Mouse (Mus musculus) c-Kit-positive CD71-positive TER-119-positive erythroid progenitor cells, embryonic 14.5 days (primary cell): Measurements from ENCODE around the gene Ppp1r9a.

Source experiments
- DNase-seq: peaks from one replicate; pipeline ENCODE4 v3.0.0-alpha.2; 2013; ENCODE audit warnings: low spot score

The Ppp1r9a gene

DNA sequence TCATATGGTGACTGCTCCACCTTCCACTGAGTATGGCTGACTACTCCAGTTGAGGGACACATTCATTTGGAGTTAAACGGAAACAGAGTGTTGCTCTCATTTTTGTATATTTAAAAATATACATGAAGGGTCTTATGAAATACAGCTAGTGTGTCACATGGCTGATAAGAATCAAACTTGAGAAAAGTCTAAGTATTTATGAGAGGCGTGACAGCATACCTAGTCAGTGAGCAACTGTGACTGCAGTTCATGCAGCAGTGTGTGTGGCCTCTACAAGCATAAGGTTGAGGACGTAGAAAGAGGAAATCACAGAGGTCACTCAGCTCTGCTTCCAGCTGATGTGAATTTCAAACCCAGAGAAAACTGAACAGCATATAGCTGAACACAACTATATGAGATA is 145.3 kb downstream of the Ppp1r9a start:
- DNase-seq = no peak

DNA sequence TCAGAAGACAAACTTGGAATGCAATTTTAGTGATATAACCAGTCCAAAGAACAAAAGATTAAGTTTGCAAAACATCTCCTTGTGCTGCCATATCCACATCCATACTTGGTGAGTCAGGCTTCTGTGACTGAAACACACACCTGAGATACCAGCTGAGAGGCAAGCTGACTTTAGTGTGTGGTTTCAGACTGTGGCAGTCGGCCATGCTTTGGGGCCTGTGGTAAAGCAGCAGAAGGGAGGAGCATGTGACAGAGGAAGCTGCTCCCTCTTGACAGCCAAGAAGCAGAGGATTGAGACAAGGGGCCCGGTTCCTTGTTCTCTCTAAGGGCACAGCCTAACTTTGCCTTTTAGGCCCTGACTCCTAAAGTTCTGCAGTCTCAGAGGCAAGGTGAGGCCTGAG is 149.6 kb downstream of the Ppp1r9a start:
- DNase-seq = no peak

- DNase-seq = no peak
Observed at GRCm38 (mm10) chr6:5054446-5055095, 151.9 kb downstream of the Ppp1r9a start.

DNA sequence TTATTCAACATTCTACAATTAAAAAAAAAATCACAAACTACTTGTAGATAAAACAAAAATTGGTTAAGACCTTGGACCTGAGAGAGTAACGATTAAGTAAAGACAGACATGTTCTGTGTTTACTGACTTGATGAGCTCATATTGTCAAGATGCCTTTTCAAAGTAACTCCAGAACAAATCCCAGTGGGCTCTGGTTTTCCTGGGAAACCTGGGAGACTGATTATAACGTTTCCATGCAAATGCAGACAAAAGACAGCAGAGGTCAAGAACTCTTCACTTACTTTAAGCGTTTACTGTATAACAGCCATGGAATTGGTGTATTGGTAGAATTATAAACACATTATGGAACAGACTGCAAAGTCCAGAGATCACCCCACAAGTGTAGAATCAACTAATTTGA is 172.0 kb downstream of the Ppp1r9a start:
- DNase-seq = no peak

DNA sequence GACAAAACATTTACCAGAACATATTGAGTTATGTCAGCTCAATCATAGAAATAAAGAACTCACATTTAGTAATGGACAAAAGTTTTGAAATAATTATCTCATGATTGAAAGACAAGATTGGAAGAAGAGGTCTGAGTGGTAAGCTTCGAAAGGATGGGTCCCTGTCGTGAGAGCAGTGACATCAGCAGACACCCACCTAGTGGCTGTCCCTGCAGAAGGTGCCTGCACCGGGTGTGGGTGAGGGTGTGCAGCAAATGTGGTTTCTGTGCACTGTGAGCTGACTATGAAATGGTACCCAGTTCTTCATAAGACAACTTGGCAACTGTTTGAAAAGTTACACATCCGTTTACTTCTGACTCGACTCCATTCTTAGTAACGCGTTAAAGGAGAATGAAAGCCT is 173.0 kb downstream of the Ppp1r9a start:
- DNase-seq = no peak

GRCm38 (mm10) chr6:5078009-5078408 is 175.3 kb downstream of the Ppp1r9a start:
- no peak for DNase-seq

DNA sequence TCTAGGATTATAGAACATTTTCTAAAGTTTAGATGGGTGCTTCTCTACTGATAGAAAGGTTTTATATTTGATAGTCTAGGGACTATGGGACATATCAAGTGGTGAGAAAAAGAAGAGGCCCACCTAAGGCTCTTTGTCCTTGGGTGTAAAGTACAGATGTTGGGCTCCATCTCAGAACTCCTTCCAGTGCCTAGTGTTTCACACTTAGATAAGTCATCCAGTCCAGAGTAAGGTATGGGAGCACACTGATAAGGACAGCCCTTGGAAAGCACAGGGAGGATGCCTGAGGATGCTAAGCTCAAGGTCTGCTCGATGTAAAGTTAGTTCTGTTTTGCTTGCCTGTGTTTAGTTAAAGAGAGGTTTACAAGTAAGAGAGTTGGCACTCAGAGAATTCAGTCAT is 176.4 kb downstream of the Ppp1r9a start:
- DNase-seq = peak; percentile 32

GRCm38 (mm10) chr6:5080094-5080493 is 177.4 kb downstream of the Ppp1r9a start:
- DNase-seq = no peak

GRCm38 (mm10) chr6:5080496-5080895 is 177.8 kb downstream of the Ppp1r9a start:
- no peak for DNase-seq

DNA sequence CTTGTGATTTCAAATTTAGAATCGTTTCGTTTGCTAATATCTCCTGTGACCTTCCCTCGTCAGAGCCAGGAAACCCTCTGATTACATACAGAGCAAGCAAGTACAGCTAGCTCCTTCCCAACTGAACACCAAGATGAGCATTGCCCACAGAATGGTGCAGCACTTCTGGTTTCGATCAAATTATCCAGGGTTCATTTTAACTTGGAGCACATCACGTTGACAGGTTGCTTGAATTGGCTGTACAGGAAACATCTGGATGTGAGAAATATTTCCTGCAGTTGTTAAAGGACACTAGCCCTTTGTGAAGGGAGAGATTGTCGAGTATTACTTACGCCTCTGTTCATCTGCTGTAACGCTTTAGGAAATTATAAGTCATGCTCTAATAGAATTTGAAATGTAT is 178.4 kb downstream of the Ppp1r9a start:
- DNase-seq = no peak

GRCm38 (mm10) chr6:5082144-5082543 is 179.4 kb downstream of the Ppp1r9a start:
- DNase-seq = no peak

- no peak for DNase-seq
Observed at GRCm38 (mm10) chr6:5082740-5083139, 180.0 kb downstream of the Ppp1r9a start.

- no peak for DNase-seq
Observed at GRCm38 (mm10) chr6:5083957-5084356, 181.2 kb downstream of the Ppp1r9a start.

GRCm38 (mm10) chr6:5091873-5092272 is 189.2 kb downstream of the Ppp1r9a start:
- DNase-seq = no peak

DNA sequence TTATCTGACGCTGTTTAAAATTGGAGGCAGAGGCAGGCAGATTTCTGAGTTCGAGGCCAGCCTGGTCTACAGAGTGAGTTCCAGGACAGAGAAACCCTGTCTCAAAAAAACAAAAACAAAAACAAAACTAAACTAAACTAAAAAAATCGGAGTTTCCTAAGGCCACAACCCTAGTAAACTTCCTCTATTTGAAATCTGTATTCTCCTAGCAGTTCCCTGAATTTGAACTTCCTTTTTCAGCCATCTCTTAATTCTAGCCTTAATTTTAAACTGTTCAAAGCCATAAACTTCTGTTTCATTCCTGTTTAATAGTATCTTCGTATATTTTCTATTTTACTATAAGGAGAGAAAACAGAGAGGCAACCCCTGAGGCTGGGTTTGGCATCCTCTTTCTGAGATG is 190.1 kb downstream of the Ppp1r9a start:
- DNase-seq = no peak

DNA sequence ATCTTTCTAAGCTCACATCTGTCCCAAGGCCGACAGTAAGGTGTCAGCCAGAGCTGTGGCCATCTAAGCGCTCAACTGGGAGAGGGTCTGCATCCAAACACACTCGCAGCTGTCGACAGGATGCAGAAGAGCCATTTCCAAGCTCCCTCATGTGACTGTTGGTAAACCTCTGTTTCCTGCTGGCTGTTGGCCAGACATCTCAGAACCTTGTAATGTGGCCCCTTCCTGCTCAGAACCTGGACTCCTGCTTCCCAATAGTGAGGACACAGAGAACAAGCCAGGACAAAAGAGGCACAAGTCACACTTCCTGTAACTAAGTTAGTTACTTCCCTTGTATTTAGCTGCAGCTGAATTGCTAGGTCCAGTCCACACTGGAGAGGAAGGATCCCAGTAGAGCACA is 190.8 kb downstream of the Ppp1r9a start:
- no peak for DNase-seq

DNA sequence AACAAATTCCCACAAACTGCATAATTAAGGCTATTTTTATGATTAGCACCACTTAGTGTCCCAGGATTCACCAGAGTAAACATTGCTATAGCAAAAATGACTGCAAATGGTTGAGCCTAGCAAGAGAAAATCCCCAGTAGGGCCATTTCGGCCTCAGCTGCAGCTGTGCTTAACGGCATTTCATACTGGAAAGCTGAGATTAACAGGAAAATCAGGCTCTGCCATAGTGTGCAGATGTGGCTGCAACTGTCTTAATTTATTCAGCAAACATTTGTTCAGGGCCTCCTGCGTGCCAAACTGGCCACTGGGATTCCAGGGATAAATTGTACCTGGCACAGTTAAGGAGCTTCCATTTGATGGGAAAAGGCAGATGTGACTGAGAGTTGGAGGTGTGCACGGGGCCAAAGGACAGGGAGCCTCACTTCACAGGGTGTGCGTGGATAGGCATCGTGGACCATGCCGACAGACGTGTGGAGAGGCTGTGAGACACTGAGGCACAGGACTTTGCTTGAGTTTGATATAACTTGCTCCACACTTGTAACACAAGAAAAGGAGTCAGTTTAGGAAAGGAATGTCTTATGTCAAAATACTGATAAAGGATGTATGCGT is 192.8 kb downstream of the Ppp1r9a start:
- DNase-seq = no peak

- DNase-seq = no peak
Observed at GRCm38 (mm10) chr6:5097309-5097708, 194.6 kb downstream of the Ppp1r9a start.

- DNase-seq = no peak
Observed at GRCm38 (mm10) chr6:5099282-5099681, 196.6 kb downstream of the Ppp1r9a start.

DNA sequence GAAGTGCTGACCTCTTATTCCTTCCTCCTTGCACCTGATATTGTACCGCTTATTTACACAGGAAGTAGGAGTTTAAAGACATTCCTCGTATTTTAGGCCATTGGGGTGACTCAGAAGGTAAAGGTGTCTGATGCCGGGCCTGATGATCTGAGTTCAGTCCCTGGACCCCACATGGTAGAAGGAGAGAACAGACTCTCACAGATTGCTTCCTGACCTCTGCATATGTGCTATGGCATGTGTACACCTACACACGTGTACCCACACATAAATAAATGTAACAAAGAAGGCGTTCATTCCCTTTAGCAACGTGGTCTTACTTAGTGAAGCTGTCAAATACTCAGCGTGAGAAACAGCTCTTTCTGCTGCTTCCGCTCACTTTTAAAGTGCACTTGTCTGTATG is 197.1 kb downstream of the Ppp1r9a start:
- DNase-seq = no peak

DNA sequence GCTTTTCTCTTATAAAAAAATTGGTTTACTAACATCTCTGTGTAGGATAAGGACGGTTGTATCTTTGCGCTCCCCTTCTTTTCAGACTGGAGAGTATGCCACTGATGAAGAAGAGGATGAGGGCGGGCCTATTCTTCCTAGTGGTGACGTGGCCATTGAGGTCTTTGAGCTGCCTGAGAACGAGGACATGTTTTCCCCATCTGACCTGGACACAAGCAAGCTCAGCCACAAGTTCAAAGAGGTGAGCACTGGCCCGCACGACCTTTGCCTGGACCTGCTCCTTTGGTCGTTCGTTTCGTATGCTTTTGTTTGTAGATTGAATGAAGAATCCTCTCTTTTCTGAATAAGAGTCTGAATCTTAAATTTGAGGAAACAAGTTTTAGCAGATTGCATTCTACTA is 197.6 kb downstream of the Ppp1r9a start:
- no peak for DNase-seq

DNA sequence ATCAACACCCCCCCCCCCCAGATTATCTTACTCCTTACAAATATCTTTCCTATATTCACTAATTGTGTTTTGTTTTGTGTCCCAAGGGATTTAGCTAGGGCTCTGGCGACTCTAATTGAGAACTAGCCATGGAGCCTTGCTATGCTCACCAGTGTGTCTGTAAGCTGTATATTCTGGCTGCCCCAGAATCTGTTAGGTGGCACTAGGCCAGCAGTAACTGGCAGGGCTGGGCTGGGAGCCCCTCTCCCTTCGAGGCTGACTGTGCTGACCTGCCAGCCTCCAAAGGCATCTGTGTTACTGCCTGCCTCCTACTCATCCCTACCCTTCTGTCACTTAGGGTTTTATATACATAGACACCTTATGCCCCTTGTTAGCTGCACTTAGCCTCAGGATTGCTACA is 200.0 kb downstream of the Ppp1r9a start:
- no peak for DNase-seq

DNA sequence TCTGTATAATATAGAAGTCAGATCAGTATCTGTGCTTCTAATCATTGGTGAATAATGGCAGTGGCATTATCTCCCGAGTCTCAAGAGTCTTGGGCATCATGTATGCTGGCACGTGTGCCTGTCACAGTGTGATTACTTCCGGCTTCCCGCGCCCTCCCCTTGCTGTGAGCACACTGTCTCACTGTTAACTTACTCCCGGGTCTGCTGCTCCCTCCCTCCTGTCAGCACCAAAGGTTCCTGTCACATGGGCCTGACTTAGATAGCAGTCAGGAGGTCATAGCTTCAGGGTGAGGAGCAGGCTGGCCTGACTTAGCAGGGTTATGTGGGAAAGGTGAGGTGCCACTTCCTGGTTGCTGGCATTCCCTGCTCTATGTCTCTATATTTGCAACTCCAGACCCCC is 201.1 kb downstream of the Ppp1r9a start:
- no peak for DNase-seq

- no peak for DNase-seq
Observed at GRCm38 (mm10) chr6:5104238-5104637, 201.5 kb downstream of the Ppp1r9a start.
